Mouse (Mus musculus): Measurements from ENCODE around the gene Nfya. TPM values are rescaled to one million over a fixed set of nuclear protein-coding genes. Genes with fewer than 3 reads are reported as not detected.

The Nfya gene
- polyA plus RNA-seq, 1 experiment from 2014 or later: 24.0 TPM

DNA sequence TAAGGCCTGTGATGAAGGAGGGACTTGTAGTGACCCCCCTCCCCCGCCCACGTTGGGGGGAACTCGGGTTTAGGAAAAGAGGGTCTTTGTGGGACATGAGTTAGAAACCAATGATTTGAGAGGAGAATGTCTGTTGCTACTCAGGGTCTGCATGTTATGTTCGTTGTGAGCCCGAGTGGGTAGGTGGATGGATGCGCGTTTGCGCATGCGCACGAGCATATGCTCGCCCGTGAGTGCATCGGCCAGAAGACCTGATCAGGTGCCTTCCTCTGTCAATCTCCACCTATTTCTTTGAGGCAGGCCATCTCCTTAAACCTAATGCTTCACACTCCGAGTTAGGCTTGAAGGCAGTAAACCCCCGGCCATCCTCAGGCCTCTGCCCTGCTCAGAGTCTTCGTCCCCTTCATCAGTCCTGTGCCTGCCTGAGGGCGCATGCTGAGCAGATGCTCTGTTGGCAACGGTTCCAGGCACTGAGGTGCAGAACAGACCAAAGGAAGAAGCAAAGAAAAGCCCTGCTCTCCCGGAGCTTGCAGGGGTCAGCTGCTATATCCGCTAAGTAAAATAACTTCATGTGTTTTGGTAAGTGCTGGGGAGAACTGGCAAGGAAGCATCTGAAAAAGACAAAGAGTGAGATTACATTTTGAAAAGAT, 23.4 kb upstream of the Nfya start:
- H3K4me2 ChIP-seq (ENCODE audit: low read length): no peak overlapping the region
- H3K9ac ChIP-seq (ENCODE audit: low read length): no peak overlapping the region
- peak overlapping the region; percentile 59 for H3K27ac ChIP-seq (ENCODE audit: low read depth)
- WGBS: 79% methylated on average over 20 of the region's 20 CpGs
- no peak overlapping the region for H3K4me3 ChIP-seq (ENCODE audit: low read depth, low read length)
- DNase-seq (ENCODE audit: low spot score) (no peak), ATAC-seq (replicated peaks; ENCODE audit: low FRiP score, low TSS enrichment, low read depth) (no peak)
- no peaks in the 10 kb centered on the region for H3K36me3 ChIP-seq (ENCODE audit: control insufficient read depth, insufficient read depth, low read length)
- no peaks in the 10 kb centered on the region for H3K27me3 ChIP-seq (replicated peaks; ENCODE audit: control insufficient read depth, insufficient read depth, low read length)
- no peaks in the 10 kb centered on the region for H3K9me3 ChIP-seq (ENCODE audit: control insufficient read depth, low read length)
- H3K4me1 ChIP-seq (replicated peaks; ENCODE audit: control insufficient read depth, insufficient read depth, low read length): peaks cover 50% of the 10 kb centered on the region

DNA sequence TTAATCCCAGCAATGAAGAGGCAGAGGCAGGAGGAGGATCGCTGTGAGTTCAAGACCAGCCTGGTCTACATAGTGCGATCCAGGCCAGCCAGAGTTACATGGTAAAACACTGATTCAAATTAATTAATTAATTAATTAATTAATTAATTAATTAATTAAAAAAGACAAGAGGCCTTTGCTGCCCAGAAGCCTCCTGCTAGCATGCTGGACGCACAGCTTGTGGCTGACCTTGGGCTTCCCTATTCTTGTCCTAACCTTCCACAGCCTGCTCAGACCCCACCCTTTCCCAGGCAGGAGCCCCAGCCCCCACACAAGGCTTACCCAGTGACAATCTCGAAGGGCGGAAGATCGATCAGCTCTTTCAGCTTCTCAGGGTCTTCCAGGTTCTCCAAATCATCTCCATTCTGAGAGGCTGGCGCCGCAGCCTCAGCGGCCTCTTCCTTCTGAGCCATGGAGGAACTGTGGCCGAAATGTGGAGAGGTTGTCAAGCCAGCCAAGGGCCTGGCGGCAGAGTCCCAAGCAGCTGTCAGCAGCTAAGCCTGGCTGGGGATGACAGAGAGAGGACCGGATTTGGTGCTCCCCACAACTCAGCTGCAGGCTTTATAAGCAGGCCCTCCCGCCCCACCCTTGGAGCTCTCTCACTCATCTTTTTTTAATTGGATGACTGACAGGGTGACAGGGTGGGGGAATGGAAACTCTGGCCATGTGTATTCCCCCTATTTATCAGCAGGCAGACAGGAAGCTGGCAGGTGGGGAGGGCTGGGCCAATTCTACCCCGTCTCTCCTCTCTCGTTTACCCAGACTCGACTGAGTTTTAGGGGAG, 22.7 kb upstream of the Nfya start, which contains the start of gene Apobec2:
Gene Apobec2 (minus strand): TSS at position 773 of the 823 bp plus-strand sequence.
- no peaks in the 10 kb centered on the region for H3K9me3 ChIP-seq (ENCODE audit: control insufficient read depth, low read length)
- 50% methylated on average over 16 of the region's 16 CpGs for WGBS
- H3K9ac ChIP-seq (ENCODE audit: low read length): no peak within 1 kb of the TSS
- ATAC-seq (replicated peaks; ENCODE audit: low FRiP score, low TSS enrichment, low read depth) (no peak; the same call in 1 of the 2 replicates), DNase-seq (ENCODE audit: low spot score) (no peak)
- peak within 1 kb of the TSS; percentile 59 for H3K27ac ChIP-seq (ENCODE audit: low read depth)
- H3K36me3 ChIP-seq (ENCODE audit: control insufficient read depth, insufficient read depth, low read length): no peaks in the 10 kb centered on the region
- no peak within 1 kb of the TSS for H3K4me3 ChIP-seq (ENCODE audit: low read depth, low read length)
- no peaks in the 10 kb centered on the region for H3K27me3 ChIP-seq (replicated peaks; ENCODE audit: control insufficient read depth, insufficient read depth, low read length)
- H3K4me1 ChIP-seq (replicated peaks; ENCODE audit: control insufficient read depth, insufficient read depth, low read length): peaks cover 48% of the 10 kb centered on the region
- no peak within 1 kb of the TSS for H3K4me2 ChIP-seq (ENCODE audit: low read length)

DNA sequence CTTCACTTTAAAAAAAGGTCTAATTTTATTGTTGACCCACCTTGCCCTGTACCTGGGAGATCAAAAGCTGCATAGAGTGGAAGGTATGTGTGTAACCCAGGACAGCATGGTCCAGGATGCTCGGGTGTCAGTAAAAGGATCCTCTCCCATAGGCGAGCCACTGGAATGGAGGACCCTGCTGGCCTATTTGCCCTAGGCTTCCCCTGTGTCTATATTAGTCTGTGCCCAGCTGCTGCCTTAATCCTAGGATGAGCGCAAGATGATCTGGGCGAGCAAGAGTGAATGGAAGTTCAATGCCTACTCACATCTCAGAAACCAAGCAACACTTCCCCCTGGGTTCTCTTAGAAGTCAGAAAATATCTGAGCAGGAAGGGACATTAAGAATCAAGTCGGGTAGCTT, 21.3 kb upstream of the Nfya start:
- WGBS: 63% methylated on average over 5 of the region's 5 CpGs
- H3K27me3 ChIP-seq (replicated peaks; ENCODE audit: control insufficient read depth, insufficient read depth, low read length): no peaks in the 10 kb centered on the region

DNA sequence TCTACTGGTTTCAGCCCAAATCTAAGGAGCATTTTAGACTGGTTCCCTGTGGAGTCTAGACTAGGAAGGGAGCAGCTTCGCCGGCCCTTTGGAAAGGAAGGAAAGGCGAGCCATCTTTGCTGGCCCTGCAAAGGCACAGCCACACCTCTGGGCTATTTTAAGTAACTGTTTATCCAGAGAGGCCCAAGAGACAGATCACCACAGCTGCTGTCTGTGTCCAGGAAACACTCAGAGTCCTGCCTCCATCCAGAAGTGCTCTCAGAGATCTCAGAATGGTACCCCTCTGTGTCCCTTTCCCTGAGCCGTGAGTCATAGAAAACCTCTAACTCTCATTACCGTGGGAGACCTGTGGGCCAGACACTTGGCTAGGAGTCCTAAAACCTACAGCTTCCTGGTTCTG, 20.7 kb upstream of the Nfya start:
- Histone ChIP-seq H3K4me2 (ENCODE audit: low read length) (peak overlapping the region; percentile 28), H3K36me3 (ENCODE audit: control insufficient read depth, insufficient read depth, low read length) (no peaks in the 10 kb centered on the region), H3K9ac (ENCODE audit: low read length) (no peak overlapping the region), H3K27me3 (replicated peaks; ENCODE audit: control insufficient read depth, insufficient read depth, low read length) (no peaks in the 10 kb centered on the region), H3K27ac (ENCODE audit: low read depth) (peak overlapping the region; percentile 81), H3K4me3 (ENCODE audit: low read depth, low read length) (no peak overlapping the region), H3K9me3 (ENCODE audit: control insufficient read depth, low read length) (no peaks in the 10 kb centered on the region), H3K4me1 (replicated peaks; ENCODE audit: control insufficient read depth, insufficient read depth, low read length) (peaks cover 56% of the 10 kb centered on the region)
- ATAC-seq (replicated peaks; ENCODE audit: low FRiP score, low TSS enrichment, low read depth) (no peak), DNase-seq (ENCODE audit: low spot score) (no peak)
- WGBS: 14% methylated on average over 5 of the region's 5 CpGs

More for the DNA sequence above, 21.3 kb upstream of the Nfya start:
- ATAC-seq (replicated peaks; ENCODE audit: low FRiP score, low TSS enrichment, low read depth): no peak
- DNase-seq (ENCODE audit: low spot score): no peak
- H3K27ac ChIP-seq (ENCODE audit: low read depth): peak overlapping the region; percentile 81
- no peaks in the 10 kb centered on the region for H3K9me3 ChIP-seq (ENCODE audit: control insufficient read depth, low read length)
- no peak overlapping the region for H3K9ac ChIP-seq (ENCODE audit: low read length)
- no peaks in the 10 kb centered on the region for H3K36me3 ChIP-seq (ENCODE audit: control insufficient read depth, insufficient read depth, low read length)
- H3K4me3 ChIP-seq (ENCODE audit: low read depth, low read length): no peak overlapping the region
- H3K4me2 ChIP-seq (ENCODE audit: low read length): no peak overlapping the region
- H3K4me1 ChIP-seq (replicated peaks; ENCODE audit: control insufficient read depth, insufficient read depth, low read length): peaks cover 52% of the 10 kb centered on the region

DNA sequence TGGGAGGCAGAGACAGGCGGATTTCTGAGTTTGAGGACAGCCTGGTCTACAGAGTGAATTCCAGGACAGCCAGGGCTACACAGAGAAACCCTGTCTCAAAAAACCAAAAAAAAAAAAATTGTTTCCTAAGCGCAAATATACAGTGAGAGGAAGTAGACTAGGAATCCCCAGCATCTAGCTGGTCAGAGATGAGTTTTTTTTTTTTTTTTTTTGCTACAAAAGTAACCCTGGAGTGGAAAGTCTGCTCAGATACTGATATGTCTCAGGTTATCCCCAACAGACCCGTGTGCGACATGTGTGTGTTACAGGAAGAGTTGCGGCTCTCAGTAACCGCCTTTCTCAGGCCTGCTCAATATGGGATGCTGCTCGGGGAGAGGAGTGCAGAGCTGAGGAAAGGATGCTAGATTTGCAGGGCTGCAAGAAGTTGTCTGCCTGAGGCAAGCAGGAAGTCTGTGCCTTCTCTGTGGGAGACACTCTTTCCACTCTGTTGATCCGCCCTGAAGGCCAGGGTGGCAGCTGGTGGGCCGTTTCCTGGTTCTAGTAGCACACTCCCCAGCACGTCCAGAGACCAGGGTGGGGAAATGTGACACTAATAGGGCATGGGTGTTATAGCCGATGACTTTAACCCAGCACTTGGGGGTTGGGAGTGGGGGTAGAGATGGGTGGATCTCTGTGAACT, 18.3 kb upstream of the Nfya start:
- DNase-seq (ENCODE audit: low spot score) (no peak), ATAC-seq (replicated peaks; ENCODE audit: low FRiP score, low TSS enrichment, low read depth) (no peak)
- H3K4me3 ChIP-seq (ENCODE audit: low read depth, low read length): no peak overlapping the region
- peak overlapping the region; percentile 33; the same call in 1 of the 2 replicates for H3K27ac ChIP-seq (ENCODE audit: low read depth)
- peaks cover 52% of the 10 kb centered on the region for H3K4me1 ChIP-seq (replicated peaks; ENCODE audit: control insufficient read depth, insufficient read depth, low read length)
- H3K9ac ChIP-seq (ENCODE audit: low read length): no peak overlapping the region
- WGBS: 52% methylated on average over 11 of the region's 11 CpGs
- H3K27me3 ChIP-seq (replicated peaks; ENCODE audit: control insufficient read depth, insufficient read depth, low read length): no peaks in the 10 kb centered on the region
- no peaks in the 10 kb centered on the region for H3K36me3 ChIP-seq (ENCODE audit: control insufficient read depth, insufficient read depth, low read length)
- no peak overlapping the region for H3K4me2 ChIP-seq (ENCODE audit: low read length)
- no peaks in the 10 kb centered on the region for H3K9me3 ChIP-seq (ENCODE audit: control insufficient read depth, low read length)

DNA sequence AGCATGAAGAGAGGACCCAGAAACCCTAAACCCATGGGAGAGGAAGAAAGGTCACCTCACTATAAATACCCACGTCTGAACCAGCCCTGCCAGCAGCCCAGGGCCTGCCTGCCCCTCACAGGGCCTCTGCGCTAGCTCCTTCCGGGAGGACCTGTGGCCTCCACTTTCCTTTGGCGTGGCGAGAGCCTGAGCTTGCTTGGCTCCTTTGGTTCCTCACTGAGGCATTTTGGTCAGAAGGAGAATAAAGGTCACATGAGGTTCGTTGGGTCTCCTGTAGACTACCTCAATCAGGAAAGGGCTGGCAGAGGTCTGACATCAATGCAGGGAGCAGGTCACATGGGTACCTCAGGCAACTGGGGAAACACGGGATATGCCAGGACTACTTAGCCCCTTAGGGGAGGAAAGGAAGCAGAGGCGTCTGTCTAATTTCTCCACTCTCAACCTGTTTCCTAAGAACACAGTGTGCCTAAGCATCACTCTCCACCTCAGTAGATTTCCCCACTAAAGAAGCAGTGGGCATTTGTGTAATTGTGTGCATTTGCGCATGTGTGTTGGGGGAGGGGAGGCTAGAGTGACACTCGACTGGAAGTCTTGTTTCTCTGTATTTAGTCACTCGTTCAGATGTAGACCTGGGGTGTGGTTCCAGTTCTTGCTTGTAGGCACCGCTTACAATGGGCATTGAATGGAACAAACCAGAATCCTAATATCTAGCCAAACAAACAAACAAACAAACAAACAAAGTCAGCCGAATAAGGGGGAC, 17.5 kb upstream of the Nfya start:
- Histone ChIP-seq H3K27ac (ENCODE audit: low read depth) (no peak overlapping the region), H3K36me3 (ENCODE audit: control insufficient read depth, insufficient read depth, low read length) (no peaks in the 10 kb centered on the region), H3K4me1 (replicated peaks; ENCODE audit: control insufficient read depth, insufficient read depth, low read length) (peaks cover 44% of the 10 kb centered on the region), H3K4me3 (ENCODE audit: low read depth, low read length) (no peak overlapping the region), H3K9me3 (ENCODE audit: control insufficient read depth, low read length) (no peaks in the 10 kb centered on the region), H3K4me2 (ENCODE audit: low read length) (no peak overlapping the region), H3K27me3 (replicated peaks; ENCODE audit: control insufficient read depth, insufficient read depth, low read length) (no peaks in the 10 kb centered on the region), H3K9ac (ENCODE audit: low read length) (no peak overlapping the region)
- ATAC-seq (replicated peaks; ENCODE audit: low FRiP score, low TSS enrichment, low read depth) (no peak), DNase-seq (ENCODE audit: low spot score) (no peak)
- 57% methylated on average over 13 of the region's 13 CpGs for WGBS

DNA sequence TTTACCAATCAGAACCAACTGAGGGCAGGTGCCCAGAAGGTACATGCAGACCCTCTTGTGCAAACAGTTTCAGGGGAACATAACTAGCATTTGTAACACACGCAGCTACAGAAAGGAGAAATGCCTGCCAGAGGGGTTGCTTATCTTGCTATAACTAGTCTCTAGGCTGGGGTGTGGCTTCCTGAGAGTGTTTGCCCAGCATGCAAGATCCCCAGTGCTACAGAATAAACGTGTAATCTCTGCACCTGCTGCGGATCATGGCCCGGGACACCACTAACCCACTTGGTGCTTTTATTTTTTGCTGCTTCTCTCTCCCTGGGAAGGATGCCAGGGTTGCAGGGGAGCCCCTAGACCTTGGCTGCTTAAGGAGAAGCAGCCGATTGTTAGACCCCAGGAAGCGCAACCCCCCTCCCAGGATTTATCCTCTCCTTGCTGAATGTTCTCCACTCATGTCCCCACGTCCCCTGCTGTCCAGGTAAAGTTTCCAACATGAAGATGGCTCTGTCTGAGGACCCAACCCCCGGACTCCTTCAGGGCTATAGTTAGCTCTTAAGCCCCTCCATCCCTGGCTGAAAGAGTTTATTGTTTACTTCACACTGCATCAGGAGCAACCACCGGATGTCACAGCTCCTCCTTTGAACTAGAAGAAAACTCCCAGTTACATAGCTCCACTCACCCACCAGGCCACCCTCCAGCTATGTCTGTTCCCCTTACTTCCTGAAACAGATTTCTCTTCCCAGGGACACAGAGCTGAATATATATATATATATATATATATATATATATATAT, 16.3 kb upstream of the Nfya start:
- 26% methylated on average over 9 of the region's 9 CpGs for WGBS
- Histone ChIP-seq H3K4me2 (ENCODE audit: low read length) (no peak overlapping the region), H3K9me3 (ENCODE audit: control insufficient read depth, low read length) (no peaks in the 10 kb centered on the region), H3K9ac (ENCODE audit: low read length) (no peak overlapping the region), H3K27me3 (replicated peaks; ENCODE audit: control insufficient read depth, insufficient read depth, low read length) (no peaks in the 10 kb centered on the region), H3K4me3 (ENCODE audit: low read depth, low read length) (no peak overlapping the region), H3K4me1 (replicated peaks; ENCODE audit: control insufficient read depth, insufficient read depth, low read length) (peaks cover 36% of the 10 kb centered on the region), H3K27ac (ENCODE audit: low read depth) (0 out of 2 replicates have a peak overlapping the region, but pooled peaks have one; percentile 35), H3K36me3 (ENCODE audit: control insufficient read depth, insufficient read depth, low read length) (no peaks in the 10 kb centered on the region)
- ATAC-seq (replicated peaks; ENCODE audit: low FRiP score, low TSS enrichment, low read depth): no peak
- DNase-seq (ENCODE audit: low spot score): no peak

Data from intestine, embryonic 14.5 days (tissue).